Mouse (Mus musculus): ENCODE measurements around the gene Gm21973. TPM values are rescaled to one million over a fixed set of nuclear protein-coding genes. Genes with fewer than 3 reads are reported as not detected.
A peak's percentile ranks its signal among the peaks of the same experiment; 100 is the strongest.

Gm21973 gene
- polyA plus RNA-seq, 1 experiment from 2014 or later: not detected

GRCm38 (mm10) chr15:10379757-10380458 is 54.7 kb downstream of the Gm21973 start:
- Histone ChIP-seq H3K4me3 (ENCODE audit: low read depth, low read length) (no peak overlapping the region), H3K27me3 (replicated peaks; ENCODE audit: control insufficient read depth, insufficient read depth, low read length) (no peaks in the 10 kb centered on the region), H3K4me2 (replicated peaks; ENCODE audit: low read depth) (no peak overlapping the region), H3K9me3 (ENCODE audit: control insufficient read depth) (no peaks in the 10 kb centered on the region), H3K9ac (ENCODE audit: low read depth, low read length) (no peak overlapping the region), H3K4me1 (replicated peaks; ENCODE audit: control insufficient read depth, insufficient read depth, low read length) (no peaks in the 10 kb centered on the region), H3K27ac (ENCODE audit: low read depth, low read length) (no peak overlapping the region), H3K36me3 (ENCODE audit: control insufficient read depth, insufficient read depth) (no peaks in the 10 kb centered on the region)
- ATAC-seq: no peak
- TF ChIP-seq CTCF (IDR thresholded peaks at IDR 0.05; ENCODE audit: low read depth): no peak
- WGBS: 79% methylated on average over 3 of the region's 3 CpGs

DNA sequence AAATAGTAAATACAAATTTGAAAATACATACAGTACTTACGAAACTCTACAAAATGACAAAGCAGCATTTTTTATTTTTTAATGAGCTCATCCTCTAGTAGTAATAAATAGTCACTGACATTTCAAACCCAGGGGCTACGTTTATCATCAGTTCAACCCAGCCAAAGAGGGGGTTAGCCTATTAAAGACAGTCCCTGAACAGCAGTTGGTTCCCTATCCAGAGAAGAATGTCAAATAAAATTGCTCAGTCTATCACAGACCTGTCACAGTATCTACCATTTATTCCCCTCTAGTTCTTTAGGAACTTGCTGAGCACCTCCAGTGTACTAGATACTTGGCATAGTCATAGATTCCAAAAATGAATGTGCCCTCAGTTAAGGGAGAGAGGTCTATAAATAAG is 62.1 kb downstream of the Gm21973 start:
- Histone ChIP-seq H3K4me1 (replicated peaks; ENCODE audit: control insufficient read depth, insufficient read depth, low read length) (no peaks in the 10 kb centered on the region), H3K9me3 (ENCODE audit: control insufficient read depth) (no peaks in the 10 kb centered on the region), H3K9ac (ENCODE audit: low read depth, low read length) (no peak overlapping the region), H3K27ac (ENCODE audit: low read depth, low read length) (no peak overlapping the region), H3K4me3 (ENCODE audit: low read depth, low read length) (no peak overlapping the region), H3K27me3 (replicated peaks; ENCODE audit: control insufficient read depth, insufficient read depth, low read length) (no peaks in the 10 kb centered on the region), H3K36me3 (ENCODE audit: control insufficient read depth, insufficient read depth) (no peaks in the 10 kb centered on the region), H3K4me2 (replicated peaks; ENCODE audit: low read depth) (no peak overlapping the region)
- TF ChIP-seq CTCF (IDR thresholded peaks at IDR 0.05; ENCODE audit: low read depth): no peak
- WGBS: 87% methylated on average over 2 of the region's 2 CpGs
- no peak for ATAC-seq

DNA sequence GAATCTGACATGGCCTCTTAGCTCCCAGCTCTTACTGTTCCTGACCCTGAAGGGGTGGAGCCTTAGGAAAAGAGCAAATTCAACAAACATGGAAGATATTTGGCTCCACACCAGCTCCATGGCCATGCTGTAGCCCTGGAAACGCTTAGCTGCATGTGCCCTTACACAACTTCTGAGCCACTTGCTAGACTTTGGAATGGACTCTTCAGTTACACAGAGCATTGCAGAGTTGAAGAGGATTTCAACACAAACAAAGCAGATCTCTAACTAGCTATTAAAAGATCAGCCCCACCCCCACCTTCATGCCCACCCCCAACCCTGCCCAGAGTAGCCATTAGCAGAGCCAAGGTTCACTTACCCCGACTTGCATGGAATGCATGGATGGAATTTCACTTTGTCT is 74.6 kb downstream of the Gm21973 start:
- no peak for TF ChIP-seq CTCF (IDR thresholded peaks at IDR 0.05; ENCODE audit: low read depth)
- 65% methylated on average over 2 of the region's 2 CpGs for WGBS
- H3K27me3 ChIP-seq (replicated peaks; ENCODE audit: control insufficient read depth, insufficient read depth, low read length): no peaks in the 10 kb centered on the region

DNA sequence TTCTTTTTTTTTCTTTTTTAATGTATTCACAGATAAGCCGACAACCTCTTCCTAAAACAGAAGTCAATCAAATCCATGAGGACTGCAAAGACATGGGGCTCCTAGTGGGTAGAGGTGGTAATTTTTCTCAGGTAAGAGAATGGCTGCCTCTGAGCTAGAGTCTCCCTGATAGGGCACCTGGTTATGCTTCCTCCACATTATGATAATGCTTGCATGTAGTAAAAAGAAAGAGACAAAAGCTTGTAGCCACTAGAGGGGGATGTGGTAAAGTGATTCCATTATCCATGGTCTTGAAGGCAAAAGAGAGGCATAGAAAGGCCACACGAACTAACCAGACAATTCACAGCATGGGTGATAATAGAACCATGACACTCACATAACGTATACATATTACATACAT is 75.2 kb downstream of the Gm21973 start:
- peak; percentile 53 for TF ChIP-seq CTCF (IDR thresholded peaks at IDR 0.05; ENCODE audit: low read depth)
- H3K4me1 ChIP-seq (replicated peaks; ENCODE audit: control insufficient read depth, insufficient read depth, low read length): no peaks in the 10 kb centered on the region
- H3K9ac ChIP-seq (ENCODE audit: low read depth, low read length): no peak overlapping the region
- no peak overlapping the region for H3K27ac ChIP-seq (ENCODE audit: low read depth, low read length)
- H3K36me3 ChIP-seq (ENCODE audit: control insufficient read depth, insufficient read depth): no peaks in the 10 kb centered on the region
- no peak for ATAC-seq
- no peak overlapping the region for H3K4me3 ChIP-seq (ENCODE audit: low read depth, low read length)
- no peaks in the 10 kb centered on the region for H3K27me3 ChIP-seq (replicated peaks; ENCODE audit: control insufficient read depth, insufficient read depth, low read length)
- H3K9me3 ChIP-seq (ENCODE audit: control insufficient read depth): no peaks in the 10 kb centered on the region
- no peak overlapping the region for H3K4me2 ChIP-seq (replicated peaks; ENCODE audit: low read depth)
- 68% methylated on average over 3 of the region's 3 CpGs for WGBS

More for the DNA sequence above, 74.6 kb downstream of the Gm21973 start:
- Histone ChIP-seq H3K4me2 (replicated peaks; ENCODE audit: low read depth) (no peak overlapping the region), H3K4me1 (replicated peaks; ENCODE audit: control insufficient read depth, insufficient read depth, low read length) (no peaks in the 10 kb centered on the region), H3K27ac (ENCODE audit: low read depth, low read length) (no peak overlapping the region), H3K36me3 (ENCODE audit: control insufficient read depth, insufficient read depth) (no peaks in the 10 kb centered on the region), H3K4me3 (ENCODE audit: low read depth, low read length) (no peak overlapping the region), H3K9ac (ENCODE audit: low read depth, low read length) (no peak overlapping the region), H3K9me3 (ENCODE audit: control insufficient read depth) (no peaks in the 10 kb centered on the region)
- no peak for ATAC-seq

DNA sequence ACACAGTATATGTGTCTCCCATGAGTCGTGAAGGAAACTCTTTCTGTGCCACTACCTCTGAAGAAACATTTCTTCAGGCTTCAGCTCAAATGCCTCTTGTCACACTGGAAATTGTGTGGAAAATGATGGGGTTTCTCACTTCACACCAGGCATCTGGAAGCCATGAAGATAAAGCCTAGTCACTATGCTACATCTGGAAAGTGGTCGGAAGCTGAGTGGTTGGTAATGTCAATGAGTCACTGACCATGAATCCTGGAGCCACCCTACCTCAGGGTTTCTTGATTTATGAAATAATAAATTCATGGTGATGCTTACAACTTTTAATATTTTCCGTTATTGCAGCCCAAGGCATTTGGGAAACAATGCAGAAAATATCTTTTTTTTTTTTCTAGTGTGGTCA is 84.7 kb downstream of the Gm21973 start:
- WGBS: 87% methylated on average over 3 of the region's 3 CpGs
- no peak for ATAC-seq
- no peak overlapping the region for H3K27ac ChIP-seq (ENCODE audit: low read depth, low read length)
- no peaks in the 10 kb centered on the region for H3K9me3 ChIP-seq (ENCODE audit: control insufficient read depth)
- TF ChIP-seq CTCF (IDR thresholded peaks at IDR 0.05; ENCODE audit: low read depth): no peak
- H3K4me3 ChIP-seq (ENCODE audit: low read depth, low read length): no peak overlapping the region
- H3K36me3 ChIP-seq (ENCODE audit: control insufficient read depth, insufficient read depth): no peaks in the 10 kb centered on the region
- H3K9ac ChIP-seq (ENCODE audit: low read depth, low read length): no peak overlapping the region
- no peaks in the 10 kb centered on the region for H3K27me3 ChIP-seq (replicated peaks; ENCODE audit: control insufficient read depth, insufficient read depth, low read length)
- H3K4me1 ChIP-seq (replicated peaks; ENCODE audit: control insufficient read depth, insufficient read depth, low read length): no peaks in the 10 kb centered on the region
- no peak overlapping the region for H3K4me2 ChIP-seq (replicated peaks; ENCODE audit: low read depth)

DNA sequence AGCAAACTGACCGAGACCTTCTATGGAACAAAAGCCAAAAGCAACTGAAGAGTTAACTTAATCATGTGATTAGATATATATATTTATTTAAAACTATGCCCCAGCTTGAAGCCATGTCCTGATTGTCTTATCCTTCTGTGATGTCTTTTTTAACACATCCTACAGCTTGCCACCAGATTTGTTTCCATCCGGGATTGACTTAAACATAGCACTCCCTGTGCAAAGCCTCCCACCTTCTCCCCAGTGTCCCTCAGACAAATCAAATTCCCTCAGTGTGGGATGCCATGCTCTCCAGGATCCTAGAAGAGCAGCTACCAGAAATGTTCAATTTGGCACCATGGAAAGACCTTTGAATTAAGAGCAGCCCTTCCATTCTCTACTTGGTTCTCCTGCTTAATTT is 85.7 kb downstream of the Gm21973 start:
- no peaks in the 10 kb centered on the region for H3K36me3 ChIP-seq (ENCODE audit: control insufficient read depth, insufficient read depth)
- H3K27me3 ChIP-seq (replicated peaks; ENCODE audit: control insufficient read depth, insufficient read depth, low read length): no peaks in the 10 kb centered on the region
- no peak overlapping the region for H3K9ac ChIP-seq (ENCODE audit: low read depth, low read length)
- no peaks in the 10 kb centered on the region for H3K4me1 ChIP-seq (replicated peaks; ENCODE audit: control insufficient read depth, insufficient read depth, low read length)
- no peak overlapping the region for H3K4me3 ChIP-seq (ENCODE audit: low read depth, low read length)
- 79% methylated on average over 2 of the region's 2 CpGs for WGBS
- no peak overlapping the region for H3K4me2 ChIP-seq (replicated peaks; ENCODE audit: low read depth)
- ATAC-seq: no peak
- no peak overlapping the region for H3K27ac ChIP-seq (ENCODE audit: low read depth, low read length)
- TF ChIP-seq CTCF (IDR thresholded peaks at IDR 0.05; ENCODE audit: low read depth): no peak
- no peaks in the 10 kb centered on the region for H3K9me3 ChIP-seq (ENCODE audit: control insufficient read depth)
